Mouse (Mus musculus) forebrain, embryonic 16.5 days (tissue): ENCODE measurements around the gene Ephb1. TPM values are rescaled to one million over a fixed set of nuclear protein-coding genes. Genes with fewer than 3 reads are reported as not detected.

Source experiments
- ATAC-seq: fragments of 200-750 bp; cut with Nextera tagmentation; 2 replicates; pipeline ENCODE4 v1.8.0; 2017; ENCODE audit warnings: mild to moderate bottlenecking, moderate library complexity
- H3K27ac ChIP-seq: fragments of 300-500 bp; sonication (generic); 2 replicates; pipeline ENCODE4 v1.5.1; 2014; ENCODE audit warnings: low read length, control low read depth
- H3K27me3 ChIP-seq: fragments of 300-500 bp; sonication (generic); replicated peaks from 2 replicates; pipeline ENCODE4 v1.6.1; 2014; ENCODE audit warnings: low read length; ENCODE audit not compliant: control insufficient read depth, insufficient read depth
- H3K36me3 ChIP-seq: fragments of 300-500 bp; sonication (generic); 2 replicates; pipeline ENCODE4 v1.6.1; 2014; ENCODE audit not compliant: control insufficient read depth, insufficient read depth
- H3K4me1 ChIP-seq: fragments of 300-500 bp; sonication (generic); replicated peaks from 2 replicates; pipeline ENCODE4 v1.6.1; 2014; ENCODE audit warnings: low read length; ENCODE audit not compliant: control insufficient read depth, insufficient read depth
- H3K4me2 ChIP-seq: fragments of 300-500 bp; sonication (generic); 2 replicates; pipeline ENCODE4 v1.6.1; 2014; ENCODE audit warnings: mild to moderate bottlenecking, low read length, control low read depth
- H3K4me3 ChIP-seq: fragments of 300-500 bp; sonication (generic); replicated peaks from 2 replicates; pipeline ENCODE4 v1.5.1; 2014; ENCODE audit warnings: mild to moderate bottlenecking, low read length, control low read depth
- H3K9ac ChIP-seq: fragments of 300-500 bp; sonication (generic); replicated peaks from 2 replicates; pipeline ENCODE4 v1.6.1; 2014; ENCODE audit warnings: low read depth, low read length, control low read depth
- H3K9me3 ChIP-seq: fragments of 300-500 bp; sonication (generic); 2 replicates; pipeline ENCODE4 v1.6.1; 2016; ENCODE audit warnings: low read length; ENCODE audit not compliant: control insufficient read depth
- WGBS: fragments of 180-500 bp; shearing (Covaris S2); extraction: QIAGEN DNeasy Blood & Tissue Kit; methylation state at CpG from one replicate; pipeline ENCODE4 v1.1.7; 2014; 5-methylcytosine and 5-hydroxymethylcytosine counted together
- polyA plus RNA-seq: library from polyadenylated mRNA; unstranded; fragments of >200 nt; fragmentation: Nextera tagmentation; extraction: Ambion mirVana; gene quantifications from 2 replicates; pipeline ENCODE4 v1.2.1, GENCODE M21; 2015

The Ephb1 gene
- polyA plus RNA-seq, 1 experiment from 2014 or later, result 48.8 TPM

DNA sequence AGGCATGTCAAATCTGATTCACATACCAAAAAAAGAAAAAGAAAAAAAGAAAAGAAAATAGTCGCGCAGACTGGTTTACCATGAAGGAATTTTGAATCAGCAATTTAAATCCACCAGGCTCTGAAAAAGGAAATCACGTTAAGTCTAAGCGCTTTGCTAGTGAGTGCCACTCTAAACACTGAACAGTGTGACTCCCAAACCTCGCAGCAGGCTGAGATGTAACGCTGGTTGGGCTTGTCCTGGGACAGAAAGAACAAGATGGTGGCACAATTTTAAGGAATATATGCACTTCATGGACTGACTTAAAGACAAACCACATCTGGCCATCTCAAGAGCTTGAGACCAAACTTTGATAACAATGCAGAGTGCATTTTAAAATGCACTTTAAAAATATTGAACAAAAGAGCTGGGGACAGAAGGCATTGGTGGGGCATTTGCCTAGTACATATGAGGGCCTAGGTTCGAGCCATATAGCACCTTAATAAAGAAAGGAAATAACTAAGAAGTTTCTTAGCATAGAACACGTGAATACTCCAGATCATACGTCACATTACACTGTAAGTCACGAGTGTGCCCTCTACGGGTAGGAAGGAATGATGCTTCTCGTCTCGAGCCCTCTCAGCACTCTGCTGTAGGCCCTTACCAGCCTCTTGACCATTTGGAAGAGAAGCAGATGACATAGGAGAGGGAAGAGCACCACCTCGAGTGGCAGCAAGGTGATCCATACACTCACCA, 16.7 kb upstream of the Ephb1 start:
- H3K36me3 ChIP-seq, result no peaks in the 10 kb centered on the region
- H3K27me3 ChIP-seq, result no peaks in the 10 kb centered on the region
- no peaks in the 10 kb centered on the region for H3K4me1 ChIP-seq
- no peak for ATAC-seq
- H3K9ac ChIP-seq, result no peak overlapping the region
- no peak overlapping the region for H3K27ac ChIP-seq
- no peak overlapping the region for H3K4me2 ChIP-seq
- H3K9me3 ChIP-seq, result no peaks in the 10 kb centered on the region
- WGBS, result 54% methylated on average over 14 of the region's 14 CpGs
- no peak overlapping the region for H3K4me3 ChIP-seq

DNA sequence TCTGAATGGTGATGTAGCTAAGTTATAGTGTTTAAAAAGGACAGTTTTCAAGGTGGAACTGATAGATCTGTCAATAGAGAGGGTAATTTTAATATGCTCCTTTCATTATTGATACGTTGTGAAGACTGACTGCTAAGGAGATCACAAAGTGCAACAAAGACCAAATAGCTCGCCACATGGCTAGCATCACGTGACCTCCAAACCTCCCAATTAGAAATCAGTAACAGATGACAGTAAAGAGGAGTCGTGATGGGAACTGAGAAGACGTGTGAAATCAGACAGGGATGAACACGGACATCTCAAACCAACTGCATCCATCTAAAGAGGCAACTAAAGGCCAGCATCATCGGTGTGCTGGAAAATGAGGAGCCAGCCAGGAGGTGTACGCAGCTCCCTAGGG, 15.6 kb upstream of the Ephb1 start:
- no peak overlapping the region for H3K4me2 ChIP-seq
- H3K27ac ChIP-seq, result no peak overlapping the region
- no peaks in the 10 kb centered on the region for H3K4me1 ChIP-seq
- no peaks in the 10 kb centered on the region for H3K27me3 ChIP-seq
- WGBS, result 74% methylated on average over 8 of the region's 8 CpGs
- no peak overlapping the region for H3K9ac ChIP-seq
- no peaks in the 10 kb centered on the region for H3K36me3 ChIP-seq
- H3K9me3 ChIP-seq, result no peaks in the 10 kb centered on the region
- no peak for ATAC-seq
- no peak overlapping the region for H3K4me3 ChIP-seq

DNA sequence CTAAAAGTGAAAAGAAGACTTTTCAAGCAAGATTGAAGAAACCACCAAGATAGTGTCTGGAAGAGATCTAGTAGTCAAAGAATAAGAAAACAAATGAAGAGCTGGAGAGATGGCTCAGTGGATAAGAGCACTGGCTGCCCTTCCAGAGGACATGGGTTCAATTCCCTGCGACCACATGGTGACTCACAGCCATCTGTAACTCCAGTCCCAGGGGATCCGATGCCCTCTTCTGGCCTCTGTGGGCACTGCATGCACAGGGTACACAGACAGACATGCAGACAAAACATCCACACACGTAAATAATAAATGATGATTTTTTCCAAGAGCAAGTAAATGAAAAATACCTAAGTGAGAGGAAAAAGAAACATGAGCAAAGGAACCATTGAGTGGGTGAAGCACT, 14.6 kb upstream of the Ephb1 start:
- H3K4me3 ChIP-seq, result no peak overlapping the region
- no peak for ATAC-seq
- no peaks in the 10 kb centered on the region for H3K4me1 ChIP-seq
- no peaks in the 10 kb centered on the region for H3K9me3 ChIP-seq
- H3K4me2 ChIP-seq, result no peak overlapping the region
- no peaks in the 10 kb centered on the region for H3K36me3 ChIP-seq
- 80% methylated on average over 3 of the region's 3 CpGs for WGBS
- no peak overlapping the region for H3K27ac ChIP-seq
- no peaks in the 10 kb centered on the region for H3K27me3 ChIP-seq
- no peak overlapping the region for H3K9ac ChIP-seq

GRCm38 (mm10) chr9:102367796-102368195, 13.3 kb upstream of the Ephb1 start:
- no peaks in the 10 kb centered on the region for H3K36me3 ChIP-seq
- H3K9me3 ChIP-seq, result no peaks in the 10 kb centered on the region
- H3K4me2 ChIP-seq, result no peak overlapping the region
- WGBS, result 98% methylated on average over 2 of the region's 2 CpGs
- H3K4me3 ChIP-seq, result no peak overlapping the region
- no peak overlapping the region for H3K27ac ChIP-seq
- H3K9ac ChIP-seq, result no peak overlapping the region
- H3K27me3 ChIP-seq, result no peaks in the 10 kb centered on the region
- ATAC-seq, result no peak
- H3K4me1 ChIP-seq, result no peaks in the 10 kb centered on the region

- Histone ChIP-seq H3K36me3 (no peaks in the 10 kb centered on the region), H3K27me3 (no peaks in the 10 kb centered on the region), H3K4me1 (no peaks in the 10 kb centered on the region), H3K27ac (no peak overlapping the region), H3K9ac (no peak overlapping the region), H3K4me3 (no peak overlapping the region), H3K4me2 (no peak overlapping the region), H3K9me3 (no peaks in the 10 kb centered on the region)
- 85% methylated on average over 2 of the region's 2 CpGs for WGBS
- no peak for ATAC-seq
Measured at GRCm38 (mm10) chr9:102365536-102365935, 11.0 kb upstream of the Ephb1 start.

GRCm38 (mm10) chr9:102359311-102359710, 4.8 kb upstream of the Ephb1 start:
- ATAC-seq, result no peak
- no peaks in the 10 kb centered on the region for H3K9me3 ChIP-seq
- no peak overlapping the region for H3K27ac ChIP-seq
- no peak overlapping the region for H3K4me3 ChIP-seq
- WGBS, result 94% methylated on average over 6 of the region's 6 CpGs
- no peak overlapping the region for H3K4me2 ChIP-seq
- H3K4me1 ChIP-seq, result no peaks in the 10 kb centered on the region
- peaks cover 16% of the 10 kb centered on the region for H3K27me3 ChIP-seq
- H3K9ac ChIP-seq, result no peak overlapping the region
- no peaks in the 10 kb centered on the region for H3K36me3 ChIP-seq

- H3K9ac ChIP-seq, result no peak overlapping the region
- no peak overlapping the region for H3K27ac ChIP-seq
- no peaks in the 10 kb centered on the region for H3K9me3 ChIP-seq
- no peak overlapping the region for H3K4me2 ChIP-seq
- no peaks in the 10 kb centered on the region for H3K36me3 ChIP-seq
- WGBS, result 79% methylated on average over 3 of the region's 3 CpGs
- peaks cover under 1% of the 10 kb centered on the region for H3K4me1 ChIP-seq
- no peak for ATAC-seq
- H3K27me3 ChIP-seq, result peaks cover 16% of the 10 kb centered on the region
- H3K4me3 ChIP-seq, result no peak overlapping the region
Measured at GRCm38 (mm10) chr9:102358711-102359110, 4.2 kb upstream of the Ephb1 start.

DNA sequence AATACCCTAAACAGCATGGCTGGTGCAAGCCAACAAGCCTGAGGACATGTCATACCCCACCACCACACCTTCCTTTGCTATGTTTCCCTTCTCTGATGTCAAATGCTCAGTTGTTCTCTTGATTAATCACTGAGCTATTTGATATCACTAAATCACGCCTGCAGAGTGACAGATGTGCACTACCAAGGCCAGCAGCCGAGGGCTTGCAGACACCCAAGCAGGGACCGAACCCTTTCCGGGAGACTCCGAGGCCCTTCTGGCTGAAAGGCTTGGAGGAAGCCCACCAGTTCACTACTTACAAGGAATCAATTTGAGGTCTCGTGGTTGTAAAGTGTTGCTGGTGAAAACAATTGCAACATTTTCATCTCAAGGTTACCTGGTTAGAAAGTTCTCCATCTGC, 3.5 kb upstream of the Ephb1 start:
- Histone ChIP-seq H3K27ac (no peak overlapping the region), H3K9me3 (no peaks in the 10 kb centered on the region), H3K9ac (no peak overlapping the region), H3K4me3 (no peak overlapping the region), H3K27me3 (peaks cover 16% of the 10 kb centered on the region), H3K36me3 (no peaks in the 10 kb centered on the region), H3K4me1 (peaks cover 6% of the 10 kb centered on the region), H3K4me2 (no peak overlapping the region)
- 86% methylated on average over 6 of the region's 6 CpGs for WGBS
- no peak for ATAC-seq

DNA sequence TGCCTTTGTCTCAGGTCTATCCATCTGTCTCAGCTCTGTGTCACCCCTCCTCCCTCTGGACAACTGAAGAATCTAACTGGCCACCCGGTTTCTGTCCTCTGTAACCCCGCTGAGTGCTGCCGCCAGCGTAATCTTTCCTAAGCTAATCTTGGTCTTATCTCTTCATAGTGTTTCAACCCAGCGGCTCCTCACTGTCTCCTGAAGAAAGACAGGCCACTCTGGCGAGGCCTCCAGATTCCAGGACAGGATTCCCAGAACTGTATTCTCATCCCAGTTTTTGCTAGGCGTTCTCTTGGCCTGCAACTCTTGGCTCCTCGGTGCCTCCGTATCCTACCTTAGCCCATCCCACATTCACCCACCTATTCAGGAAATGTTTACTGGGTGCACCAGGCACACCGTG, 2.0 kb upstream of the Ephb1 start:
- H3K4me2 ChIP-seq, result no peak overlapping the region
- no peak overlapping the region for H3K4me3 ChIP-seq
- no peak overlapping the region for H3K27ac ChIP-seq
- no peaks in the 10 kb centered on the region for H3K9me3 ChIP-seq
- ATAC-seq, result no peak
- 87% methylated on average over 10 of the region's 10 CpGs for WGBS
- H3K36me3 ChIP-seq, result no peaks in the 10 kb centered on the region
- no peak overlapping the region for H3K9ac ChIP-seq
- peaks cover 19% of the 10 kb centered on the region for H3K4me1 ChIP-seq
- peaks cover 16% of the 10 kb centered on the region for H3K27me3 ChIP-seq

DNA sequence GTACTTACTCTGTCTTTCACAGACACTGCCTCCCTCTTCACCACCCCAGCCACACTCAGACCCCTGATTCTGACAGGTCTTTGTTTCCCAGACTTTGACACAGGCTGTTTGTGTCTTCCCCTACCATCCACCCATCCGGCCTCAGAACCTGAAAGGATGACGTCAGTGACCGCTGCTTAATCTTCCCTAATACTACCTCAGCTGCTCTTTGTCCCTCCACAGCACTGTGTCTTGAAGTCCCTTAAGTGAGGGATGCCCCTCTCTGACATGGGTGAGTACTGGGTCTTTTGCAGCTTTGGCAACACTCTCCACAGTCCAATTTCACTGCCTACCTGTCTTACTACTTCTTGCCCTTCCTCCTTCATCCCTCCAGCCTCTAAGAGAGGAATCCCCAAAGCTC, 1.2 kb upstream of the Ephb1 start:
- ATAC-seq, result no peak
- H3K27me3 ChIP-seq, result peaks cover 18% of the 10 kb centered on the region
- no peaks in the 10 kb centered on the region for H3K9me3 ChIP-seq
- no peaks in the 10 kb centered on the region for H3K36me3 ChIP-seq
- H3K4me3 ChIP-seq, result no peak overlapping the region
- no peak overlapping the region for H3K9ac ChIP-seq
- no peak overlapping the region for H3K27ac ChIP-seq
- peaks cover 20% of the 10 kb centered on the region for H3K4me1 ChIP-seq
- WGBS, result 45% methylated on average over 3 of the region's 3 CpGs
- no peak overlapping the region for H3K4me2 ChIP-seq
